Mouse (Mus musculus) cerebellum, postnatal 25 days (tissue): Measurements from ENCODE around the gene Frg2f1.
A peak's percentile ranks its signal among the peaks of the same experiment; 100 is the strongest.

Experiments used
- DNase-seq, 2 experiments: peaks; one replicate each; pipeline ENCODE4 v3.0.0; 2021; ENCODE audit warnings: mixed read lengths in 2 of 2

The Frg2f1 gene

GRCm38 (mm10) chr4:119492291-119492932 is 46.9 kb downstream of the Frg2f1 start, which contains the start of gene Rimkla:
Gene Rimkla, minus strand, starts transcription at chr4:119492628.
- peak; percentile 89 to 92 for DNase-seq

- DNase-seq = peak; percentile 59 to 79
These were observed 48.5 kb downstream of the Frg2f1 start for GRCm38 (mm10) chr4:119490806-119491205.

- DNase-seq = no peak
These were observed 49.7 kb downstream of the Frg2f1 start for GRCm38 (mm10) chr4:119489666-119490065.

GRCm38 (mm10) chr4:119484882-119485281 is 54.4 kb downstream of the Frg2f1 start:
- DNase-seq = no peak

GRCm38 (mm10) chr4:119483051-119483450 is 56.3 kb downstream of the Frg2f1 start:
- peak in 1 of 2 experiments; percentile 51 for DNase-seq
